Mouse (Mus musculus): ENCODE results near the gene Upk2.
"Not testable (repeated sequence)": the region's sequence is repeated elsewhere in the genome, so short reads cannot be mapped to it uniquely, and the experiment has no call there.

The Upk2 gene

DNA sequence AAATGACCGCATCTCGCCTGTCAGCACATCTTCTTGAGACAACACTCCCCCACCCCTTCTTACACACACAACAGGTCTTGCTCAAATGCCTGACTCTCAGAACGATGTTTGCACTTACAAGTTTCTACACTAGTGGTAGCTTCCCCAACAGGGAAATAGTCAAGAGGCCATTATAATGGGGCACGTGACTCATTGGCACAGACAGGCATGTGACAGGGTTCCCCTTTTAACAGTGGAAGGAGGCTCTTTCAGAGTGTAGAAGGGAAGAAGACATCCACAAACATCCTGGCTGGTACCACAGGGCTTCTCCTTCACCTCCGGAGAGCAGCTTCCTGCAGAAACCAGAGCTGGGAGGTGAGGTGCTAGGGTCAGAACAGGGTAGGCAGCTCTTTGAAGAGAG, 7.2 kb upstream of the Upk2 start:
- no peak for DNase-seq (ENCODE audit: low spot score)

DNA sequence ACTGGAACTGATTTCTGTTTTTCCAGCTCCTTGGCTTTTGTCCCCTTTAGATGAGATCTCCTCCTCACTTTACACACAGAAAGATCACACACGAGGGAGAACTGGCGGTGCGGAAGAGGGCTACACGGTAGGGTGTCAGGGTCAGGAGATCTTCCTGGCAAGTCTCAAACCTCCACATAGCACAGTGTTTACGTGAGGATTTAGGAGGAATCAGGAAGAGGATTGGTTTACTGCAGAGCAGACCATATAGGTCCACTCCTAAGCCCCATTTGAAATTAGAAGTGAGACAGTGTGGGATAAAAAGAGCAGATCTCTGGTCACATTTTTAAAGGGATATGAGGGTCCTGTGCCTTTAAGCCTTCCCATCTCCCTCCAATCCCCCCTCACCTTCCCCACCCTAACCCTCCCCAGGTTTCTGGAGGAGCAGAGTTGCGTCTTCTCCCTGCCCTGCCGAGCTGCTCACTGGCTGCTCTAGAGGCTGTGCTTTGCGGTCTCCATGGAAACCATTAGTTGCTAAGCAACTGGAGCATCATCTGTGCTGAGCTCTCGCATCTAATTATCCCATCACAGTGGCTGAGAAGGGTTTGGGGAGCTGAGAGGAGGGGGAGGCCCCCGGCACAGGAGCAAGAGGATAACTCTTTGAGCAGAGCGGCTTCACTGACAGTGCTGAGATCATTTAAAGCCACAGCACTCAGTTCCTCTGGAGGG, 2.4 kb upstream of the Upk2 start:
- DNase-seq (ENCODE audit: low spot score), result no peak

DNA sequence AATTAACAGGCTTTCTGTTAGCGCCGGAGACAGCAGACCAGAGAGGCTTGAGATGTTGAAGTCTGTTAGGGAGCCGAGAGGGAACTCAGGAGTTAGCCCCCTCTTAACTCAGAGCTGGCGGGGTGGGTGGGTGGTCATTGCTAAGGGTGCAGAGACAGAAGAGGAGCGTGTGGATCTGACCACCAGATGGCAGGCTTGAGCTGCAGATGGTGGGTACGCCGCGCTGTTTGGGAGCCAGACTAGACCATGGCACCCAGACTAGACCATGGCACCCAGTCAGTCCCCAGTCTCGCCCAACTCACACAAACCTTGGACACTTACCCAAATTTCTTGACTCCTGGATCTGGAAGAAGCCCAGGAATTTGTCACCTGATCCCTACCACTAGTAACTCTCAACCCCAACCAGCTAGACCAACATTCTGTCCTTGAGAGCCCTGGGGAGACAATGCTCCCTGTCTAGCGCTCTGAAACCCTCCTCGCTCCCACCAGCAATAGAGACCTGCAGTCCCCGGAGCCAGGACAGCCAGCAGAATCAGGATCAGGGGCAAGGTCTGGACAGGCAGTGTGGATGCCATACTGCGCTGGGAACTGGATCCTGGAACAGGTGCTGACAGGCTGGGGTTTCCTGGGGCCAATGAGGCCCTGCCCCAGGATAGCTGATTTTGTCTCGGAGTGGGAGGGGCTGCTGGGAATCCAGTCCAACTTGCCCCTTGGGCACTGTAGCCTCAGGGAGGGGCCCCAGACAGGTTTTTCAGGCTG, 465 bp downstream of the Upk2 start:
- DNase-seq (ENCODE audit: low spot score), result peak; percentile 34

DNA sequence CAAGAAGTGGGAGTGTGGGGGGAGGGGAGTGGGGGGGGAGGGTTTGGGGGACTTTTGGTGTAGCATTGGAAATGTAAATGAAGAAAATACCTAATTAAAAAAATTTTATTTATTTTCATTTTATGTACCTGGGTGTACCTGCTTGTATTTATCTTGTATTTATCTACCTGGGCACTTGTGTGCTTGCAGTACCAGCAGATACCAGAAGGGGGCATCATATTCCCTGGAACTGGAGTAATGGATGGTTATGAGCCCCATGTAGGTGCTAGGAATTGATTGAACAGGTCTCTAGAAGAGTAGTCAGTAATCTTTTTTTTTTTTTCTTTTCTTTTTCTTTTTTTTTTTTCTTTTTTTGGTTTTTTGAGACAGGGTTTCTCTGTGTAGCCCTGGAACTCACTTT, 4.4 kb downstream of the Upk2 start:
- DNase-seq (ENCODE audit: low spot score), result no peak

DNA sequence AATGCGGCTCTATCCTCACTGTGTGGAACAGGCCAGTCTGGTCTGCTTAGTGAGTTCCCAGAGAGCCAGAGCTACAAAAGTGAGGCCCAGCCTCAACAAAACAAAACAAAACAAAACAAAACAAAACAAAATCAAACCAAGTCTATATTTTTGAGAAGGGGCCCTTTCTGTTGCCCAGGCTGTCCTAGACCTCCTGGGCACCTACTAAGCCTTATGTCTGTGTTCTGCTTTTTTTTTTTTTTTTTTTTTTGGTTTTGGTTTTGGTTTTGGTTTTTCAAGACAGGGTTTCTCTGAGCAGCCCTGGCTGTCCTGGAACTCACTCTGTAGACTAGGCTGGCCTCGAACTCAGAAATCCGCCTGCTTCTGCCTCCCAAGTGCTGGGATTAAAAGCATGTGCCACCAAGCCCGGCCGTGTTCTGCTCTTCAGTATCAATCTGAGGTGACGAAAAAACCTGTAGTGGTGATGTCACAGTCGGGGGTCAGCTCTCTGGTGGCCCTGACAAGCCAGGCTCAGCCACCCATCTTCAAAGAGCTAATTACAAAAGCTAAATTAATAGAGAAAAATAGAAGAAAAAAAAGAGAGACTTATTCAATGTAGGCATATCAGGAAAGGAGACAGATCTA, 10.3 kb downstream of the Upk2 start:
- DNase-seq (ENCODE audit: low spot score), result not testable (repeated sequence)

DNA sequence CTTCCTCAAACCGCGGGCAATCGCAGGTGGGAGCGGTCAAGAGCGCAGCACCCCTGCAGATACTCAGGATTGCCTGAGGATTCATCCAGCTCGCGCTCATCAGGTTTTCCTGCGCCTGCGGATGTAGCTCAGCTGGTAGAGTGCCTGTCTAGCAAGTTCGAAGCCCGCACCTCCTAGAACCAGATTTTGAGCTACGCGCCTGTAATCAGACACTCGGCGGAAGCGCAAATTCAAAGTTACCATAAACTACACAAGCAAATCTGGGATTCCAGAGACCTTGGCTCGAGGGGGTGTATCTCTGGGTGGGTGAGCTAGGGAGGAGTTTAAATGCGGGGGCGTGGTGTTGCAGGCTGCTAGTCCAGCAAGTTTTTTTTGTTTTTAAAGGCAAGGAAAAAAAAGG, 13.8 kb downstream of the Upk2 start, which contains the start of gene Foxr1:
Gene Foxr1, minus strand, starts transcription at position 176 of the 400 bp plus-strand sequence.
- DNase-seq (ENCODE audit: low spot score), result no peak

DNA sequence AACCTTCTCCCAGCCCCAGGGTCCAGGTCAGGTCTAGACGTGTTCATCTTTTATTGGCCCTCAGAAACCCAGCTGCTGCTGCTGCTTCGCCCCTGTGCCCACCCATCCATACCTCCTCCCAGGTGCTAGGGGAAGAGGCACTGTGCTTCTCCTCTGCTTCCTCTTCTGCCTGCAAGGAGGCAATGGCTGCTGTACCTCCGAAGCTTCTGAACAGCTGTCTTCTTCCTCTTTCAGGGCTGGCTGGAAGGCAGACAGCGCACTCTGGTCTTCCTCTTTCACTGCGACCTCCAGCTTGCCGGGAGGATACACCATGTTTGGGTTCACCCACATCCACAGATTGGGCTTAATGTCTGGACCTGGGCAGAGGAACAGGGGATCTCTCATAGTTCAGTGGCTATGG, 19.0 kb downstream of the Upk2 start:
- DNase-seq (ENCODE audit: low spot score), result no peak

DNA sequence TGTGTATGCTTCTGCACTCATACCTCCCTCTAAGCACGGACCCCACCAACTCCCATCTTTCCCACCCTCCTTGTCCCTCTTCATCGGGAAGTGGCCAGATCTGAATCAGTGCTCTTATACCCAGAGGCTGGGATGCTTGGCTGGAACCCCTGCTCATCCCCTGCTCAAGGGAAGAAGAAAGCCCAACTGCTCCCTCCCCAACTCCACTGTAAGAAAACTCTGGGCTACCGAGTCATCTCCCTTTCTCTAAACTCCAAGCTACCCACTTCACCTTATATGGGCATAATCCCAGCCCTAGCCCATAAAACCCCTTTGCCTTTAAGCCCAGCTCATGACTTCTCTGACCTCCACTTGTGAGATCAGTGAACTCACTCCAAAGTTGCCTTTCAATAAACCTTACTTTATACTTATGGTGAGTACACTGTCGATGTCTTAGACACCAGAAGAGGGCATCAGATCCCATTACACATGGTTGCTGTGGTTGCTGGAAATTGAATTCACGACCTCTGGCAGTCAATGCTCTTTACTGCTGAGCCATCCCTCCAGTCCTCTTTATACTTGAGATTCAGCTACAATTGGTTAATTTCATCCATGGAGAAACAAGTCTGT, 22.1 kb downstream of the Upk2 start:
- no peak for DNase-seq (ENCODE audit: low spot score)

DNA sequence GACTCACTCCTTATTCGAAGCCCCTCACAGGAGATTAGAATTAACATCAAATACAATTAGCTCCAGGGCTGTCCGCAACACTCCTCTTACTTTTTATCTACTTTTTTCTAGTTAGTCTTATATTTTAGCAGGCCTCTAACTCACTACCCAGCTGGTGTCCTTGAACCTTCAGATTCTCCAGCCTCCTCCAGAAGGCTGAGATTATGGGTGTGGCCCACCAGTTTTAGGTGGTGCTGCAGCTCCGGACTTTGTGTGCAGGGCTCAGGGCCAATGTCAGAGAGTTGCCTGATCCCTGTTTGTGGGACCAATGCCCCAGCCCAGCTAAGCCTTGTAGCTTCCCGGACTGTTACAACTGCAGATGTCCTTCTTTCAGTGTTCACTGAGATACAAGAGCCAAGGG, 31.2 kb downstream of the Upk2 start:
- DNase-seq (ENCODE audit: low spot score), result no peak

DNA sequence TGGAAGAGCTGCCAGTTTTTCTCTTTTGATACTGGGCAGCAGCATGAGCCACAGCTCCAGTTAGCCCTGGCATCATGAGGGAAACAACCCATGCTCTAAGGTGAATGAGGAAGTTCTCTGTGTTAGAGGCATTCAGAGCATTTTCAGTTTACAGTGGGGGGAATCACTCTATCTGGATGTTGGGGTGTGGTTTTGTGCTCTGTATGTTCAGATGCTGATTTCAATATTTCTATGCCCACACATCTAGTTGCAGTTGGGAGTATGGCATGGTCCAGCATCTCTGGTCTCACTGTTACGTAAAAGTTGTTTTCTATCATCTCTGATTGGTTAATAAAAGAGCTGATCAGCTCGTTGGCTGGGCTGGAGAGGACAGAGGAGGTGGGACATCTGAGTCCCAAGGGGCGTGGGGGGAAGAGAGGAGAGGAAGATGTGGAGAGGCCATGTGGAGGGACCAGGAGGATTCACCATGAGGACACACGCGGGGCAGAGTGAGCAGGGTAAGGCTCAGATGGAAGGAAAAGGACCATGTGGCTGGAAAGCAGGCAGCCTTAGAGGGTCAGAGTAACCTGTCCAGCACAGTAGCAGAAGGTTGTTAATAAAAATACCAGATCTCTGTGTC, 34.4 kb downstream of the Upk2 start:
- no peak for DNase-seq (ENCODE audit: low spot score)

DNA sequence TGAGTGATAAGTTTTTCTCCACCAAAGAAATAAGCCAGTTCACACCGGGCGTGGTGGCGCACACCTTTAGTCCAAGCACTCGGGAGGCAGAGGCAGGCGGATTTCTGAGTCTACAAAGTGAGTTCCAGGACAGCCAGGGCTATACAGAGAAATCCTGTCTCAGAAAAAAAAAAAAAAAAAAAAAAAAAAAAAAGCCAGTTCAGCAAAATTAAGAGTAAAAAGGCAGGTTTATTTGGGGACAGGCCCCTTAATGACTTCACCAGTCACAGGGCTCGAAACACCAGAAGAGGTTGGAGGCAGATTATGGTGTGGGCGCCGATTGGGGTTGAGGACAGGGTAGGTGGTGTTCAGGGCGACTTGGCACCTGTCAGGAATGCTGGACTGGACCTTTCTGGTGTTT, 35.0 kb downstream of the Upk2 start:
- DNase-seq (ENCODE audit: low spot score), result not testable (repeated sequence)

DNA sequence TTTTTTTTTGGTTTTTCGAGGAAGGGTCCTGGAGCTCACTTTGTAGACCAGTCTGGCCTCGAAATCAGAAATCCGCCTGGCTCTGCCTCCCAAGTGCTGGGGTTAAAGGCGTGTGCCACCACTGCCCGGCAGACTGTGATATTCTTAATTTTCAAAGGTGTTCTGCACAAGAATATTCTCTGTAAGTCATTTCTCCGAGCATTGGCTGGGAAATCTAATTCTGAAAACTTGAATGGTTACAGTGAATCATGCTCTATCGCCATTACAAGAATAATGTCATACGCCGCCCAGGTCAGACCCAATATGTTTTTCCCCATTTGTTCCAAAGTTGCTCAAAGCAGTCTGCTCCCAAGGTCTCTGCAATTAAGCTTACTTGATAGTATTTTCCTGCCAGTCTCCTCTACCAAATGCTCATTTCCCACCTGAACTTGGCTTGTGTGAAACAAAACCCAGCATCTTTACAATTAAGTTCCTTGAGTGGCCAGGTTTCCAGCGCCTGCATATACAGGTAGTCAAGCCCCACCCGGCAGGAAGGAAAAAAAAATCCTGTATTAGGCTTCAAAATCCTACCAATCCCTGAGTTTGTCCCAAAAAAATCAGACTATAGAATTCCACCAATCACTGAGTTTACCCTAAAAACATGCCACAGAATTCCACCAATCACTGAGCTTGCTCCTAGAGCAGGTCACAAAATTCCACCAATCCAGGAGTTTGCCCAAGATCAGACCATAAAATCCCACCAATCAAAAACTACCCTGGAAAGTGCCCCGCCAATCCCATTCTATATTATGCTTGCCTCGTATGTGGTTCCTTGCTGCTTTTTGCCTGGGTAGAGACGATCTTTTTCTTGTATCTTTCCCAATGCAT, 36.0 kb downstream of the Upk2 start, which contains the start of gene Ccdc84:
Gene Ccdc84, minus strand, starts transcription at position 51 of the 867 bp plus-strand sequence.
- DNase-seq (ENCODE audit: low spot score), result no peak

DNA sequence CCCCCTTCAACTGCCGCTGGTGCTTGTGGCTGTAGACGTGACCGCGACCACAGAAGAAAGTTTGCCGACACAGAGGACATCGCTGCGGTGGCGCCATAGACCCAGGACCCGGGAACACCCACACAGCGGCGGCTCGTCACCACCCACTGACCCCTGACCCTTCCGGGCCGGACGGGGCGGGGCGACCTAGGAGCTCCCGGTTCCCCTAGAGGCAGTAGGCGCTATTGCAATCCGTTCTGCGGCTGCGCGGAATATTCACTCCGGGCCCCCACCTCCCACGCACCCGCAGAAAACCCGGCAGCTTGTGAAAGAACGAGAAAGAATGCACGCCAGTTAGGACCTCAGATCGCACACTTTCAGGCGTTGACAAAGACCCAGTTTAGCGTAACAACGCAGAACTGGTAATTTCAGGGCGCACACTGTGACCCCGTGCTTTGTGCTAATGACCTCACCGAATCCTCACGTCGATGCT, 36.8 kb downstream of the Upk2 start:
- DNase-seq (ENCODE audit: low spot score), result peak; percentile 89

DNA sequence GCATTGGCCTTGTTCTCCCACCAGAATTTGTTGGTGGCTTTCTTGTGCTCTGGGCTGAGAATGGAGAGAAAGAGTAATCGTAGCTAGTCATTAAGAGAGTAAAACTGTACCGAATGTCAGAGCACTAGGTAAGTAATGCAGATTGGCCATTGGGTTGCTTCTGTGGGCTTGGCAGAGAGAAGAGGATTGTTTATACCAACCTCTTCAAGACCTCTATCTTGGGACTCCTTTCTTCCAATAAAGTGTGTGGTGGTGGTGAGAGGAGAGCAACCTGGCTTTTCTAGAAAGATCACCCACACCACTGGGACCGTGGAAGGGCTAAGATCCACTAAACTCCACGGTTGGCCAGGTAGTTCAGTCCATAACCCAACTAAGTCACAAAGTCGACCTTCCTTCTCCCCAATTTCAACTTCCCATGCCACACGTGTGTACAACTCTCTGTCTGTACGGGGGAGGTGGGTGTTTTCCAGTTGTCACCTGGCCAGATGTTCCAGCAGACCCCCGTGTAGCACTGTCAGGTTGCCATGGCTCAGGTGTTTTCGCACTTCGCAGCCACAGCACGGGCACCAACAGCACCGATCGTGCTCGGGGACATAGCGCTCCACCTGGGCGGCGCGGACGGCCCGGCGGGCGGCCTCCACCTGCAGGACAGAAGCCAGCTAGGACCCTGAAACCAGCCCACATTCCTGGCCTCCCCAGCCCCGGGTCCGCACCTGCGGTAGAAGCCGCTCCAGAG, 37.5 kb downstream of the Upk2 start:
- peak; percentile 17 for DNase-seq (ENCODE audit: low spot score)

DNA sequence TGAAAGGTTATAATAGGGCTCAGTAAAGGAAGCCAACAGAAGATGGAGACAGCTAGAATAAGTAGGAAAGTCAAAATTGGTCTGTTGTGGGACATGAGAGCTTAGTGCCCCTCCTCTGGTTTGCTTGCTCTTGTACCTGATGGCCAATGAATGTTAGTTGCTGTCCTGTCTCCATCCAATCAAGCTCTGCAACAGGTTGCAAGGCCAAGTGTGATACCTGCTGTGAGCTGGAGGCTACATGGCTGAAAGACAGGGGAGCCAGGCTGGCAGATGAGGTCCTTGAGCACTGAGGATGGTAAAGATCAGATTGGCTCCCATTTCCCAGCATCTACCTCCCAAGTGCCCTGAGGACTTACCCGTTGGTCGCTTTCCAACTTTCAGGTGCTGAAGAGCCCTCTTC, 42.0 kb downstream of the Upk2 start:
- DNase-seq (ENCODE audit: low spot score), result no peak

DNA sequence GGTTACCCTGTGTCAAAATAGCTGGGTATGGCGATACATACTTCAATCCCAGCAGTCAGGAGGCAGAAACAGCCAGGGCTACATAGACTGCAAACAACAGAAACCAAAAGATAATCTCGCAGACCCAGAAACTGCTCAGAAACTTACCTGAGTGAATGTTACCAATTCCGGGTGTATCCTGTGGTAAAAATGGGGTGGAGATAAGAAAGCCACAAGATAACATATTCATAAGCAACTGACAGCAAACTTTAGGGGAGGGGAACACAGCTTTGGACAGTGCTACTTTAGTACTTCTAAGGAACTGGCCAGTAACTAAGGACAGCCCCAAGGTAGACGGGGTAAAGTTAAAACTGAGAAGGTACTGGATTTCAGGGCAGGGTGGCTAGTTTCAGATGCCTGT, 42.5 kb downstream of the Upk2 start:
- DNase-seq (ENCODE audit: low spot score), result no peak

DNA sequence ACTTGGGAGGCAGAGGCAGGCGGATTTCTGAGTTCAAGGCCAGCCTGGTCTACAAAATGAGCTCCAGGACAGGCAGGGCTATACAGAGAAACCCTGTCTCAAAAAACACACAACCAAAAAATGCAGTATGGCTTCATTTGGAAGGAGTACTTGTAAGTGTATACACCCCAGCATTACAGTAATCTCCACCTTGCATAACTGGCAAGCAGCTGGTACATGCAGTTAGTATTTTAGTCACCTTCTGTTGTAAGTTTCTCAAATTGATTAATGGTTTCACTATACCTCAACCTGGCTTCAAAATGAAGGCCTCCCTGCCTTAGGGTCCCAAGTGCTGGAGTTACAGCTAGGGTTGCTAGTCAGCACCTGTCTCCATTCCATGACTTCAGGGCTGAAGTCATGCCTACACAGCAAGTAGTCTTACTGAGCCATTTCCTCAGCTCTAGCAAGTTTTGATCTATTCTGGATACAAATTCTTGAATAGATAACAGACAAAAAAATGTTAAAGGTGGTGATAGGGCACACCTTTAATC, 43.1 kb downstream of the Upk2 start:
- no peak for DNase-seq (ENCODE audit: low spot score)

DNA sequence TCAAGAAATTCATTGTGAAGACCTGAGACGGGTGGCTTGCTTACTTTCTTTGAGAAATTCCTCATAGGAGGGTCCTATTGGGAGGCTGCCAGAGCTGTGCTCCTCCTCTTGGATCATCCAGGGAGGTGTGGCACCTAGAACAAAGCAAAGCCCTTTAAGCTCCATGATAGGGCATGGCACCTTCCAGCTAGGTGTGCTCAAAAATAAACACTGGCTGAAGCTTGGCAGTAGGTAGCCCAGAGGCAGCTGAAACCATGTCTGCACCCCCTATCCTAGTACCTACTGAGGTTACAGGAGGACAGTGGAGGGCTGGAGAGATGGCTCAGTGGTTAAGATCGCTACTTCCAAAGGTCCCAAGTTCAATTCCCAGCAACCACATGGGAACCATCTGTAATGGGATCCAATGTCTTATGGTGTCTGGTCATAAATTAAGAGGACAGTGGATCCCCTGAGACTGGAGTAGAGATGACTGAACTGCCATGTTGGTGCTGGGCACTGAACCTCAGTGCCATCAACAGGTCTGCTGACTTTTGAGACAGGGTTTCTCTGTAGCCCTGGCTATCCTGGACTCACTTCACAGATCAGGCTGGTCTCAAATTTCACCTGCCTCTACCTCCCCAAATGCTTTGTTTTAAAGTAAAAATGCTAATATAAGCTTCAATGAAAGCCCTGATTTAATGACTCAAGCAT, 44.0 kb downstream of the Upk2 start:
- DNase-seq (ENCODE audit: low spot score), result no peak

DNA sequence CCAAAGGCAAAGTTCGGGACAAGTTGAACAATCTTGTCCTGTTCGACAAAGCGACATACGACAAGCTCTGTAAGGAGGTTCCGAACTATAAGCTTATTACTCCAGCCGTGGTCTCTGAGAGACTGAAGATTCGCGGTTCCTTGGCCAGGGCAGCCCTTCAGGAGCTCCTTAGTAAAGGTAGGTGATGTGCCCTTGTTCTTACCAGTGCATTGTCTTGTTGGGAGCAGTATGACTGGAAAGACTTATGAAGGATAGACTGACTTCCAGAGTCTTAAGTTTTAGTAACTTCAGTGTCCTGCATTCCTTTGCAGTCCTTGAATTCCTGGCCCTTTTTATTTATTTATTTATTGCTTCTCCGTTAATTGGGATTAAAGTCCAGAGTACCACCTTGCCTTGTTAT, 46.1 kb downstream of the Upk2 start:
- DNase-seq (ENCODE audit: low spot score), result not testable (repeated sequence)

DNA sequence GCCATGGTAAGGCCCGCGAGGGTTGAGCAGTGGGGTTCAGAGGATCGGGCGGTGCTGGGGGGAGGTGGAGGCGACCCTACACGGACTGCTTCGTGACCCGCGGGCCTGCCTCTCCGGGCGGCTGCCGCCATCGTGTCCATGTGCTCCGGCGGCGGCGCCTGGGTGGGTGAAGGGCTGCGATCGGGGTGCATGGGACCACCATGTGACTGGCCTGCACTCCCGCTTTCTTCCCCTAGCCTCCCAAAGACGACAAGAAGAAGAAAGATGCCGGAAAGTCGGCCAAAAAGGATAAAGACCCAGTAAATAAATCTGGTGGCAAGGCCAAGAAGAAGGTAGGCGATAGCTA, 47.1 kb downstream of the Upk2 start:
- DNase-seq (ENCODE audit: low spot score), result no peak
